Mouse (Mus musculus): ENCODE measurements around the gene Izumo4.

DNA sequence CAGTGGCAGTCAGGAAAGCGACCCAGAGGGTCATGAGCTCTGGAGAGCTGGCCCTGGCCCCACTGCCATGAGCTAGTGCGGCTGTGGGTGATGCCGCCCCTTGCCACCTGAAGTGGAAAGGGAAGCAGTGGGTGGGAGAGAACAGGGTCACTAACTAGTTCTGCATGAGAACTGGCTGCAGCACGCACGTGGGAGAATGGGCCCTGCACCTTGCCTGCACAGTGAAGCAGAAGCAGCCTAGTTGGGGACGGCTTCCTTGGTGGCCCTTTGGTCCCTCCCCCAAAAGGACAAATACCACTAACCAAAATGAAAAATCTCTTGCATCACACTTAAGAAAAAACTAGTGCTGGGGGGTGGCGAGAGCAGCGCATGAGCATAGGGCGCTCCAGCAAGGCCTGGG lies 3.4 kb upstream of the Izumo4 start:
- no peak for TF ChIP-seq CTCF (IDR thresholded peaks at IDR 0.05; ENCODE audit: extremely low read depth, insufficient read length, insufficient replicate concordance, low read depth, low read length)
- no peak for TF ChIP-seq POLR2A (IDR thresholded peaks at IDR 0.05; ENCODE audit: low read depth, low read length)

All from small intestine, adult 2 months (tissue).